Mouse (Mus musculus) thymus, adult 2 months (tissue): ENCODE measurements around the gene Stat4.

Experiments
- CTCF ChIP-seq: fragments of 200-500 bp; IDR thresholded peaks from 2 replicates; pipeline ENCODE4 v1.5.1; 2012; ENCODE audit warnings: mild to moderate bottlenecking, control low read depth, low read length, moderate library complexity, borderline replicate concordance; ENCODE audit not compliant: control insufficient read depth, poor library complexity, insufficient read depth; ENCODE audit errors: extremely low read depth
- POLR2A ChIP-seq: fragments of 200-500 bp; IDR thresholded peaks from 2 replicates; pipeline ENCODE4 v1.6.1; 2012; ENCODE audit warnings: mild to moderate bottlenecking, low read length, control low read depth, moderate library complexity; ENCODE audit not compliant: control insufficient read depth, poor library complexity, insufficient read depth; ENCODE audit errors: extremely low read depth

DNA sequence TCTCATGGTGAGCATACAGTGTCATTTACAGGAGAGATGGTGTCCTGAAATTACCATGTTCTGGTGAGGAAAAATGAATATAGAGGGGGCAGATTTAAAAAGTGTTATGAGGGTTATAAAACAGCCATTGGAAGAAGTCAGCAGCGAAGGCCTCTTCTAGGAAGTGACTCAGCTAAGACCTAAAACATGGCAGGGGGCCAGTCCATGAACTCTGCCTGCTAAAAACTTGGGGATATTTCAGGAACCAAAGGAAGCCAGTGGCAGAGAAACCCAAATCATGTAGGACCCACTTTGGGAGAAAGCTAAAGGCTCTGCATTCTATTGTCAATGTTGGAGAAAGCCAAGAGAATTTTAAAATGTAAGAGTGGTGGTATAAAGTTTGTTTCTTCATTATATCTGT is 125.4 kb downstream of the Stat4 start:
- TF ChIP-seq CTCF (no peak), POLR2A (no peak)
